Mouse (Mus musculus): ENCODE results near the gene Ube2c.

Gene Ube2c

DNA sequence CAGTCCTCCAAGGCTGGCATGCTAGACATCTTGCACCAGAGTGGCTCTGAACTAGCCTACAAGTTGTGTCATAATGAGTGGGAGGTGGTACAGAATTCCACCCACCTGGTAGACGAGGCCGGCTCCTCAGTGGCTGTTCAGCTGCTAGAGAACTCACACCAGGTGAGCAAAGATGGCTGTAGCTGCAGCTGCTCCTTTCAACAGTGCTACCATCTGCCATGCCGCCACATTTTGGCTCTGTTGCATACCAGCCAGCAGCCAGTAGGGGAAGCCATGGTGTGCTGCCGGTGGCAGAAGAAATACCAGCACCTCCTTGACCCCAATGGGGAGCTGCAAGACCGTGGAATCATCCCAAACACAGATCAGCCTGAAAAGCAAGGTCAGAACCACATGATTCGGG is 51.4 kb downstream of the Ube2c start:
- no peak for DNase-seq (ENCODE audit: low spot score in 2 of 2)

DNA sequence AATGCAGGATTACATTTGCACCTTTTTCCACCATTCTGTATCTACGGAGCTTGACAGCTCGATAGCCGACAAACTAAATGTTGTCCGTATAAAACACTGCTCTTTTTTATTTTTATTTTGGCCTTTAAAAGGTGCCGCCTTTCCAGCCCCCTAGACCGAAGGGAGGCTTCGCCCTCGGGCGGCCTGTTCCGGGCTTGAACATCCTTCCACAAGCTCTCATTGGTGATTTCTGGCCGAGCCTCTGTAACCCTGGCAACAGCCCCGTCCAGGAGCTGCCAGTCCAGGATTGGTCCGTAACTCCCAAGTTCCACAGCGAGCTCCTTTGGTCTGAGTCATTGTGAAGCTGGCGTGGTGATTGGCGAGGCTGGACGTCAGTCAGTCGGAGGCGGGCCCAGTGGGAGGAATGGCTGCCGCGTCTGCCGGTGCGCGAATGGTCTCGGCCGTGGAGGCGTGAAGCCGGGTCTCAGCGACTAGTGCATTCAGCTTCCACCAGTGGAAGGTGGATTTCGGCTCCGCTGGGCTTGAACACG is 53.0 kb downstream of the Ube2c start, which contains the start of gene Zswim1:
Gene Zswim1, plus strand, starts transcription at position 51 of the 530 bp plus-strand sequence.
- peak; percentile 99 to 100 for DNase-seq (ENCODE audit: low spot score in 2 of 2)

DNA sequence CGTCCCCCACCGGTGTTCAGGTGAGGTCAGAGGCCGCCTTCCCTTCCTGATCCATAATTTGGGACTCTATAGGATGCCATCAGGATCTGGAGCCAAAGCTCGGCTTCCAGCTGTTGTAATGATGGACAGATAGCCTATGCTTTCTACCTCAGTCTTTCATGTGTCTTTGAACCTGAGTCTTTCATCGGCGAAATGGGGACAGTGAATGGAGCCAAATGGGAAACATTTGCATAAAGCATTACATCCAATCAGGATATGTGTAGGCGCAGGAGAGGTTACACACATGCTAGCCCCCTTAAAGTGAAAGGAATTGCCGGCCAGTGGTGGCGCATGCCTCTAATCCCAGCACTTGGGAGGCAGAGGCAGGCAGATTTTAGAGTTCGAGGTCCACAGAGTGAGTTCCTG is 53.5 kb downstream of the Ube2c start:
- DNase-seq (ENCODE audit: low spot score in 2 of 2), result no peak

DNA sequence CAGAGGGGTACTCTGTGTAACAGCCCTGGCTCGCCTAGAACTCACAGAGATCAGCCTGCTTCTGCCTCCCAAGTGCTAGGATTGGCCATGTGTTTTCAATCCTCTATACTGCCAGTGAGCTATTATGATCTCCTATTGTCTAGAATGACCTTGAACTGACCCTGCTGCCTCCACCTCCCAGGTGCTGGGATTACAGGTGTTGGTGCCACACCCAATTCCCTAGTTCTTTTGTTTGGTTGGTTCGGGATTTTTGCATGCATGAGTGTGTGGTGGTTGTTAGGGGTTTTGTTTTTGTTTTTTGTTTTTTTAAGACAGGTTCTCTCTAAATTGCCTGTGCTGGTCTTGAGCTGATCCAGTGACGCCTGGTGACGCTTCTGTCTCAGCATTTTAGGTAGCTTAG is 54.3 kb downstream of the Ube2c start:
- no peak for DNase-seq (ENCODE audit: low spot score in 2 of 2)

DNA sequence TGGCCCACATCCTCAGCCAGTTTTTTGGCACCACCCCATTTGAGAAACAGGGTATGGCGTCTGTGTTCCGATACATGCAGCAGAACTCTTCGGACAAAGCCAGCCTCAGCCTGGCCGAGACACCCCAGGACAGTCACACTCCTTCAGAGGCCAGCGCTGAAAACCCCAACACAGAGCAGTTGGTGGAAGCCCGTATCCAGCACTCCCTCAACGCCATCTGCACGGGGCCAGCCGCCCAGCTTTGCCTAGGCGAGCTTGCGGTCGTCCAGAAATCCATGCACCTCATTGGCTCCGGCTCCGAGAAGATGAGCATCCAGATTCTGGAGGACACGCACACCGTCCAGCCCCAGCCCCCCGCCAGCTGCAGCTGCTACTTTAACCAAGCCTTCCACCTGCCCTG is 55.8 kb downstream of the Ube2c start:
- no peak for DNase-seq (ENCODE audit: low spot score in 2 of 2)

DNA sequence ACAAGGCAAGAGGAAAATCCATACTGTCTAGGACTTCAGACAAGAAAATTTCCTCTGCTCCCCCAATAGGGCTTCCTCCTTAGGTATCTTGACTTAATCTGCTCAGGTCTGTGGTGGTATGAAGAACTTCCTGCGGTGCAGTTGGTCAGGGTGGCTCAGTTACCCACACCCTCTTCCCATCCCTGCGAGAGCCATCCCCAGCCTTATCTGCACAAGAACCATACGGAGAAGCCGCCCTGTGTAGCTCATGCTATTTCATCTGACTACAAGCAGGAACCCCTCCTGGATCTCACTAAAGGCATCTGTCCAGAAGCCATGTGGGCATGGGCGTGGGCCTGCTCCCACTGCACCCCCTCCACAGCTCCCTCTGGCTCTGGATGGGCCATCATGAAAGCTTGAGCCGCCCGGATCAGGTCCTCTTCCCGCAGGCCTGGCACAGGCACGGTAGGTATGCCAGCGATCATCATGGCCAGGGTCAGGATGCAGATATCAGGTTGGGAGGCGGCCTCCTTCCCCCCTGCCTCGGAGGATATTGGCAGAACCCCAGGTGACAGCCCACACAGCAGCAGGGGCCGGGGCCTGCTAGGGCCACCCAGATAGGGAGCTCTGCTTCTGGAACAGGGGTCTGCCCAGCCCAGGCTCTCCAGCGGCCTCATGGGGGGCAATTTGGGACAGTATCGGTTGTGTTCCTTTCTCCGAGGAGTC is 57.6 kb downstream of the Ube2c start:
- no peak for DNase-seq (ENCODE audit: low spot score in 2 of 2)

Data from frontal cortex, postnatal 10 days (tissue).